18 mouse cellular contexts compared by ENCODE assay signal in genomic region chr8:74297698-74298097, GRCm38 (mm10).
DNase-seq lines count a peak whose midpoint lies in the region; TF ChIP-seq lines count a peak whose summit lies in the region.
"Had no signal": no experiment of that assay in that cellular context is flagged by ENCODE, and none has a peak within 500 bp of the region (broad histone marks: within the 10 kb centered on the region; RNA-seq: fewer than 3 reads in every experiment).

No protein-coding gene starts in this region.

- peaks cover 8% of the 10 kb centered on the region for H3K4me1 ChIP-seq in embryonic fibroblast, embryonic 13.5 days (ENCODE audit: control insufficient read depth, insufficient read depth, low read length)
- H3K4me1 ChIP-seq: embryonic facial prominence, embryonic 10.5 days; embryonic facial prominence, embryonic 12.5 days; forebrain, embryonic 10.5 days; forebrain, embryonic 12.5 days had no signal

- intact Hi-C loops in gastrocnemius, postnatal 14 days (cut with DNase I; ENCODE audit: low total_unique reads): no loop called here

- H3K27ac ChIP-seq in embryonic fibroblast, embryonic 13.5 days (ENCODE audit: insufficient read depth, low read length): peak overlapping the region; percentile 95
- H3K27ac ChIP-seq: embryonic facial prominence, embryonic 10.5 days; embryonic facial prominence, embryonic 12.5 days; forebrain, embryonic 10.5 days; forebrain, embryonic 12.5 days had no signal

- TF ChIP-seq CTCF in embryonic fibroblast, embryonic 13.5 days (IDR thresholded peaks at IDR 0.05; ENCODE audit: borderline replicate concordance, insufficient read depth, low read length): no peak

- peak; percentile 70 for DNase-seq in 3T3-L1 (ENCODE audit: low read depth, low spot score)
- DNase-seq in NIH3T3 (ENCODE audit: low read depth): peak; percentile 19
- DNase-seq in spleen, adult 12 weeks (ENCODE audit: low spot score): no peak
- no peak for DNase-seq in gastrocnemius, postnatal 14 days
- DNase-seq: adrenal gland, adult 8-10 months; adrenal gland, postnatal 14 days; adrenal gland, postnatal 36 days; cerebellum, adult 18-20 months; cerebellum, adult 8-10 months; cerebellum, adult 9-11 months; cerebellum, postnatal 14 days; cerebellum, postnatal 36 days had no signal

- no peak for TF ChIP-seq POLR2A in embryonic fibroblast, embryonic 13.5 days (IDR thresholded peaks at IDR 0.05; ENCODE audit: low read depth, low read length)

- no peak overlapping the region for H3K4me3 ChIP-seq in embryonic fibroblast, embryonic 13.5 days (ENCODE audit: insufficient read depth, low read length)
- H3K4me3 ChIP-seq: embryonic facial prominence, embryonic 10.5 days; embryonic facial prominence, embryonic 12.5 days; erythroblast, embryonic 14.5 days; forebrain, embryonic 10.5 days; forebrain, embryonic 12.5 days had no signal

Comparison
In these comparisons a context has a peak if more than half of its experiments do, and no peak if none do; other contexts are left out.
1. DNase-seq: peak in 3T3-L1 (single experiment) and NIH3T3 (single experiment); none in spleen, adult 12 weeks (single experiment) and gastrocnemius, postnatal 14 days (single experiment).